22 mouse cellular contexts compared by ENCODE assay signal in the genomic region with DNA sequence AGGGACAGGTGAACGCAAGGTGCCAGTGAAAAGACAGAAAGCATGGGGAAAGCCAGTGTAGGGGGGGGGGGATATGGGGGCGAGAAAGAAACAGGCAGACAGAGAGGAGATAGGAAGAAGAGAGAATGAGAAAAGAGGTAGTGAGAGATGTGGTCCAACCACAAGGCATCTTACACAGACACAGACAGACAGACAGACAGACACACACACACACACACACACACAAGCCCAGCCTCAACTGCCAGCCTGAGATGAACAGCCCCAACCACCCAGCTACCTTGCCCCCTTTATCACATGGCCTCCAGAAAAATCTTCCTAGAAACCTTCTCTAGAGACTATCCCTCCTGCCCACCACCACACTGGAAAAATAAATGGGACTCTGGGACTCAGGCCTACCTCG. TPM values are rescaled to one million over a fixed set of nuclear protein-coding genes. Genes with fewer than 3 reads are reported as not detected.
DNase-seq lines count a peak whose midpoint lies in the region; TF ChIP-seq lines count a peak whose summit lies in the region.
"Had no signal": no experiment of that assay in that cellular context is flagged by ENCODE, and none has a peak within 500 bp of the region (broad histone marks: within the 10 kb centered on the region; RNA-seq: fewer than 3 reads in every experiment).

No protein-coding gene starts in this region.

- peaks cover 24 to 40% of the 10 kb centered on the region in 2 experiments for H3K4me1 ChIP-seq in CH12.LX (ENCODE audit: control insufficient read depth in 1 of 2, insufficient read depth in 2 of 2)

- intact Hi-C loops in gastrocnemius, adult 2 months (cut with DNase I) = no loop called here

- no peak for TF ChIP-seq RAD21 in CH12.LX (IDR thresholded peaks at IDR 0.05; ENCODE audit: low read depth, low read length)

- H3K27ac ChIP-seq in gastrocnemius, adult 2 months = peak overlapping the region; percentile 63
- no peak overlapping the region for H3K27ac ChIP-seq in CH12.LX (ENCODE audit: insufficient read depth, low read depth)
- H3K27ac ChIP-seq: embryonic facial prominence, embryonic 10.5 days; embryonic facial prominence, embryonic 12.5 days; forebrain, embryonic 13.5 days; forebrain, embryonic 15.5 days had no signal

- H3K79me2 ChIP-seq in CH12.LX (replicated peaks; ENCODE audit: control insufficient read depth, extremely low read depth, insufficient read depth, poor library complexity, severe bottlenecking) = no peaks in the 10 kb centered on the region

- dilution Hi-C loops in CH12.LX (cut with MboI; ENCODE audit: extremely low pct_ligation_motif_present, extremely low pct_unique_long_range_greater_than_20kb, low sequenced_read_pairs) = no loop called here

- peaks cover 26% of the 10 kb centered on the region for H3K27me3 ChIP-seq in CH12.LX (replicated peaks)
- 0 out of 2 replicates have a peak, but pooled peaks cover 3% of the 10 kb centered on the region for H3K27me3 ChIP-seq in splenic B cell, adult 2 months (ENCODE audit: control insufficient read depth, insufficient read depth, low read length, poor library complexity, severe bottlenecking)

- no peak for TF ChIP-seq CTCF in gastrocnemius, adult 2 months (IDR thresholded peaks at IDR 0.05)
- TF ChIP-seq CTCF in CH12.LX (conservative IDR thresholded peaks at IDR 0.05 in 1 of 2, IDR thresholded peaks at IDR 0.05 in 1 of 2; ENCODE audit: low read depth in 2 of 2, low read length in 2 of 2) = no peak

- DNase-seq in gastrocnemius, adult 2 months = no peak
- no peak for DNase-seq in gastrocnemius, adult 8-10 months (ENCODE audit: low spot score in 2 of 2)
- DNase-seq in CH12.LX (ENCODE audit: extremely low read depth) = peak; percentile 78
- peak; percentile 12 for DNase-seq in splenic B cell, adult 2 months (ENCODE audit: low read depth, low spot score)
- DNase-seq in spleen, postnatal 14 days (ENCODE audit: low spot score in 2 of 2) = no peak
- DNase-seq: adrenal gland, adult 8-10 months; adrenal gland, postnatal 14 days; adrenal gland, postnatal 36 days; B cell, adult 2 months; cerebellum, adult 11-12 months; cerebellum, adult 2 months; cerebellum, adult 9-10 months; cerebellum, postnatal 10 days; cerebellum, postnatal 25 days; forebrain, postnatal 0 days had no signal

- TF ChIP-seq EP300 in CH12.LX (IDR thresholded peaks at IDR 0.05; ENCODE audit: low read length) = peak; percentile 97

- no peaks in the 10 kb centered on the region for H3K36me3 ChIP-seq in CH12.LX (replicated peaks in 1 of 2; ENCODE audit: control insufficient read depth in 1 of 2, insufficient read depth in 1 of 2, low read length in 1 of 2)
- no peaks in the 10 kb centered on the region for H3K36me3 ChIP-seq in splenic B cell, adult 2 months (ENCODE audit: control insufficient read depth, insufficient read depth, low read length, poor library complexity, severe bottlenecking)
- H3K36me3 ChIP-seq: embryonic facial prominence, embryonic 10.5 days; embryonic facial prominence, embryonic 12.5 days; forebrain, embryonic 15.5 days had no signal

- no peak overlapping the region for H3K9ac ChIP-seq in CH12.LX (ENCODE audit: insufficient read depth, low read depth)
- H3K9ac ChIP-seq: embryonic facial prominence, embryonic 12.5 days; forebrain, embryonic 13.5 days; forebrain, embryonic 15.5 days; forebrain, postnatal 0 days had no signal

- H3K9me3 ChIP-seq in CH12.LX (replicated peaks; ENCODE audit: low read length) = peaks cover 19% of the 10 kb centered on the region
- H3K9me3 ChIP-seq: embryonic facial prominence, embryonic 10.5 days; embryonic facial prominence, embryonic 12.5 days; forebrain, embryonic 13.5 days; forebrain, embryonic 15.5 days had no signal

- H3K4me2 ChIP-seq in CH12.LX (ENCODE audit: insufficient read depth, low read depth, poor library complexity, severe bottlenecking) = peak overlapping the region; percentile 75
- H3K4me2 ChIP-seq: embryonic facial prominence, embryonic 12.5 days; forebrain, embryonic 13.5 days; forebrain, embryonic 15.5 days had no signal

- no peak for TF ChIP-seq POLR2A in CH12.LX (IDR thresholded peaks at IDR 0.05; ENCODE audit: low read depth, low read length)

- in situ Hi-C loops in CH12.LX (cut with MboI; ENCODE audit: low pct_ligation_motif_present, low pct_unique_long_range_greater_than_20kb, low sequenced_read_pairs) = no loop called here

- peak overlapping the region; percentile 76 for H3K4me3 ChIP-seq in gastrocnemius, adult 2 months
- H3K4me3 ChIP-seq in CH12.LX (replicated peaks in 1 of 3; ENCODE audit: low read depth in 2 of 3, low read length in 2 of 3, poor library complexity in 1 of 3) = no peak overlapping the region
- H3K4me3 ChIP-seq: embryonic facial prominence, embryonic 10.5 days; embryonic facial prominence, embryonic 12.5 days; forebrain, embryonic 13.5 days; forebrain, embryonic 15.5 days had no signal

TF ChIP-seq in CH12.LX, 34 proteins besides CTCF, POLR2A, EP300 and RAD21:
- peak; percentile 84 for TF ChIP-seq RCOR1 (conservative IDR thresholded peaks at IDR 0.05; ENCODE audit: low read depth, low read length)
- no peak for TF ChIP-seq HCFC1 (IDR thresholded peaks at IDR 0.05; ENCODE audit: low read depth, low read length)
- no peak for TF ChIP-seq ZMIZ1 (IDR thresholded peaks at IDR 0.05; ENCODE audit: low read depth, low read length)
- no peak for TF ChIP-seq E2F4 (IDR thresholded peaks at IDR 0.05; ENCODE audit: insufficient replicate concordance, low read depth, low read length)
- TF ChIP-seq TCF12 (IDR thresholded peaks at IDR 0.05; ENCODE audit: low read depth, low read length) = peak; percentile 79
- TF ChIP-seq TBP (conservative IDR thresholded peaks at IDR 0.05; ENCODE audit: low read depth, low read length) = no peak
- peak; percentile 69 for TF ChIP-seq MAFK (IDR thresholded peaks at IDR 0.05; ENCODE audit: insufficient replicate concordance, low read length)
- peak; percentile 68; the same call in 1 of the 2 replicates for TF ChIP-seq CHD2 (IDR thresholded peaks at IDR 0.05; ENCODE audit: low read length)
- 0 out of 2 replicates have a peak, but pooled peaks have one; percentile 18 for TF ChIP-seq JUND (conservative IDR thresholded peaks at IDR 0.05; ENCODE audit: low read depth, low read length)
- TF ChIP-seq MEF2A (IDR thresholded peaks at IDR 0.05; ENCODE audit: borderline replicate concordance, low read depth, low read length) = 0 out of 2 replicates have a peak, but pooled peaks have one; percentile 54
- TF ChIP-seq ETS1 (conservative IDR thresholded peaks at IDR 0.05; ENCODE audit: low read depth, low read length) = peak; percentile 70
- TF ChIP-seq MAZ (IDR thresholded peaks at IDR 0.05; ENCODE audit: low read depth, low read length) = 0 out of 2 replicates have a peak, but pooled peaks have one; percentile 20
- 0 out of 2 replicates have a peak, but pooled peaks have one; percentile 4 for TF ChIP-seq USF2 (conservative IDR thresholded peaks at IDR 0.05; ENCODE audit: low read depth, low read length)
- TF ChIP-seq MYC (IDR thresholded peaks at IDR 0.05; ENCODE audit: low read depth, low read length) = peak; percentile 67; the same call in 1 of the 2 replicates
- peak; percentile 93 for TF ChIP-seq IRF4 (IDR thresholded peaks at IDR 0.05; ENCODE audit: low read depth, low read length)
- TF ChIP-seq SMC3 (IDR thresholded peaks at IDR 0.05; ENCODE audit: low read depth, low read length) = 0 out of 2 replicates have a peak, but pooled peaks have one; percentile 19
- no peak for TF ChIP-seq GABPA (IDR thresholded peaks at IDR 0.05; ENCODE audit: insufficient replicate concordance, low read depth, low read length)
- TF ChIP-seq JUN (IDR thresholded peaks at IDR 0.05; ENCODE audit: insufficient read depth, low read depth, low read length) = peak; percentile 19; the same call in 1 of the 2 replicates
- TF ChIP-seq MXI1 (IDR thresholded peaks at IDR 0.05; ENCODE audit: low read depth, low read length) = peak; percentile 6; the same call in 1 of the 2 replicates
- TF ChIP-seq BHLHE40 (IDR thresholded peaks at IDR 0.05; ENCODE audit: low read depth, low read length) = peak; percentile 80
- peak; percentile 80 for TF ChIP-seq SIN3A (IDR thresholded peaks at IDR 0.05; ENCODE audit: low read length)
- TF ChIP-seq MAX (IDR thresholded peaks at IDR 0.05; ENCODE audit: low read length) = peak; percentile 75

RNA-seq across cellular contexts. Expression of a gene that starts 4.1 kb away (rescaled TPM):
- total RNA-seq in gastrocnemius, adult 2 months (2021) = 1,000 to 10,000 TPM; 1,792 to 1,942 TPM
- 1,000 to 10,000 TPM; 2,003 to 2,639 (median 2,223) TPM for total RNA-seq in gastrocnemius, adult 8-10 months (2022)
- total RNA-seq in CH12.LX (2012; rRNA removed) (0.13 and 0.17 TPM in 2 replicates), CH12.LX (2014; rRNA removed) (0.08 and 0.13 TPM in 2 replicates)
- 0.09 and 0.14 TPM in 2 replicates for polyA plus RNA-seq in CH12.LX (2012; ENCODE audit: insufficient read length, low read depth)
- polyA plus RNA-seq: activated CD4-positive, CD25-positive, alpha-beta regulatory T cell, adult 4 months; CD4-positive, CD25-positive, alpha-beta regulatory T cell, adult 4 months had no signal

RNA-seq across cellular contexts. Expression of a gene that starts 31.5 kb away (rescaled TPM):
- total RNA-seq in gastrocnemius, adult 2 months (2021) = 1 to 10 TPM; 6.7 to 9.3 TPM
- 1 to 10 TPM; 6.1 to 7.4 (median 7.0) TPM for total RNA-seq in gastrocnemius, adult 8-10 months (2022)
- total RNA-seq in CH12.LX (2012; rRNA removed) (7.5 and 7.9 TPM in 2 replicates), CH12.LX (2014; rRNA removed) (3.6 and 4.0 TPM in 2 replicates)
- 4.6 and 5.1 TPM in 2 replicates for polyA plus RNA-seq in CH12.LX (2012; ENCODE audit: insufficient read length, low read depth)

RNA-seq across cellular contexts. Expression of a gene that starts 50.9 kb away (rescaled TPM):
- total RNA-seq in gastrocnemius, adult 2 months (2021) = under 1 TPM; 0.10 to 0.20 TPM
- total RNA-seq in gastrocnemius, adult 8-10 months (2022) = under 1 TPM in 1 of 4 experiments, not detected in 3; 0.16 TPM
- total RNA-seq in CH12.LX (2012; rRNA removed) = 0.08 TPM in 1 of 2 replicates, not detected in the other
- total RNA-seq in CH12.LX (2014; rRNA removed) = 0.13 TPM in 1 of 2 replicates, not detected in the other
- not detected in 2 replicates for polyA plus RNA-seq in CH12.LX (2012; ENCODE audit: insufficient read length, low read depth)
- total RNA-seq: ES-E14 had no signal
- polyA plus RNA-seq: activated CD4-positive, CD25-positive, alpha-beta regulatory T cell, adult 4 months; CD4-positive, CD25-positive, alpha-beta regulatory T cell, adult 4 months; forebrain, embryonic 13.5 days had no signal

RNA-seq across cellular contexts. Expression of a gene that starts 59.9 kb away (rescaled TPM):
- 10 to 100 TPM; 25.4 to 28.7 TPM for total RNA-seq in gastrocnemius, adult 2 months (2021)
- total RNA-seq in gastrocnemius, adult 8-10 months (2022) = 10 to 100 TPM; 36.2 to 43.1 (median 36.8) TPM
- 148 and 149 TPM in 2 replicates for total RNA-seq in CH12.LX (2012; rRNA removed)
- 130 and 148 TPM in 2 replicates for total RNA-seq in CH12.LX (2014; rRNA removed)
- polyA plus RNA-seq in CH12.LX (2012; ENCODE audit: insufficient read length, low read depth) = 111 and 139 TPM in 2 replicates

Comparison
In these comparisons a context has a peak if more than half of its experiments do, and no peak if none do; other contexts are left out.
1. DNase-seq: peak in CH12.LX (single experiment) and splenic B cell, adult 2 months (single experiment); none in gastrocnemius, adult 2 months (single experiment), gastrocnemius, adult 8-10 months (0 of 2) and spleen, postnatal 14 days (0 of 2).
2. RNA of a gene that starts 4.1 kb away (total RNA-seq): 2,003 to 2,639 TPM in gastrocnemius, adult 8-10 months and 1,792 to 1,942 TPM in gastrocnemius, adult 2 months; 0.08 to 0.17 TPM in CH12.LX; every median in the first group is over 1,000 times any median in the second.